Mouse (Mus musculus) erythroblast, embryonic 14.5 days (primary cell): ENCODE data around the gene Selenow.

Experiments
- GATA1 ChIP-seq: IDR thresholded peaks from 2 replicates; pipeline ENCODE4 v1.6.1; 2012; ENCODE audit warnings: low read length, inconsistent platforms, mixed read lengths
- TAL1 ChIP-seq: IDR thresholded peaks from 3 replicates; pipeline ENCODE4 v1.6.1; 2012; ENCODE audit warnings: low read length, inconsistent platforms, mixed read lengths

GRCm38 (mm10) chr7:15945721-15946536 lies 23.7 kb upstream of the Selenow start, which contains the start of gene Nop53:
- peak; percentile 60 for TF ChIP-seq GATA1
- TF ChIP-seq TAL1, result no peak
